Mouse (Mus musculus) left cerebral cortex, postnatal 25 days (tissue): Measurements from ENCODE around the gene Rrp36. TPM values are rescaled to one million over a fixed set of nuclear protein-coding genes. Genes with fewer than 3 reads are reported as not detected.

Experiments
- DNase-seq, 2 experiments: peaks; one replicate each; pipeline ENCODE4 v3.0.0; 2022; ENCODE audit warnings: low spot score in 2 of 2, mixed read lengths in 1 of 2
- intact Hi-C: fragments of 180-260 bp; cut with DNase I; formaldehyde crosslinking; loops from one replicate; pipeline ENCODE4 v1.15.1; 2025
- total RNA-seq, 2 experiments: library from RNA; stranded (reverse); gene quantifications; 2 replicates each; pipeline ENCODE4 v1.2.3; 2021

The Rrp36 gene
- total RNA-seq: 10 to 100 TPM; 17.1 to 18.2 TPM

GRCm38 (mm10) chr17:46673850-46674529 is at the start of gene Rrp36:
Gene Rrp36 (minus strand): TSS chr17:46674352.
- peak; percentile 88 to 95 for DNase-seq
- intact Hi-C loops: no loop called here

GRCm38 (mm10) chr17:46721077-46721476 is 46.9 kb upstream of the Rrp36 start:
- no peak for DNase-seq
- intact Hi-C loops: no loop called here

- DNase-seq: no peak
- intact Hi-C loops: loop anchor here (5.0 kb wide), 1 partner anchor 68 kb away; the partner anchor contains the start of genes Klc4 and Mrpl2
Observed at GRCm38 (mm10) chr17:46714756-46715481, 40.8 kb upstream of the Rrp36 start.

GRCm38 (mm10) chr17:46713849-46714248 is 39.7 kb upstream of the Rrp36 start:
- intact Hi-C loops: loop anchor here (5.0 kb wide), 1 partner anchor 67 kb away; the partner anchor contains the start of genes Klc4 and Mrpl2
- DNase-seq: no peak

GRCm38 (mm10) chr17:46712442-46712841 is 38.3 kb upstream of the Rrp36 start:
- intact Hi-C loops: loop anchor here (5.0 kb wide), 1 partner anchor 65 kb away; the partner anchor contains the start of genes Klc4 and Mrpl2

GRCm38 (mm10) chr17:46711612-46712271 is 37.6 kb upstream of the Rrp36 start:
- peak in 1 of 2 experiments; percentile 35 for DNase-seq
- intact Hi-C loops: loop anchor here (5.0 kb wide), 1 partner anchor 64 kb away; the partner anchor contains the start of genes Klc4 and Mrpl2

More at GRCm38 (mm10) chr17:46712442-46712841, 38.3 kb upstream of the Rrp36 start:
- DNase-seq: no peak

GRCm38 (mm10) chr17:46710959-46711597 is 36.9 kb upstream of the Rrp36 start, which contains the start of gene Pex6:
Gene Pex6 (plus strand): TSS chr17:46711463.
- intact Hi-C loops: loop anchor here (5.0 kb wide), 1 partner anchor 64 kb away; the partner anchor contains the start of genes Klc4 and Mrpl2
- DNase-seq: peak; percentile 91 to 97

- no peak for DNase-seq
- intact Hi-C loops: no loop called here
Observed at GRCm38 (mm10) chr17:46706375-46707089, 32.4 kb upstream of the Rrp36 start.

GRCm38 (mm10) chr17:46704887-46705835 is 31.0 kb upstream of the Rrp36 start, which contains the start of gene Ppp2r5d:
Gene Ppp2r5d (minus strand): TSS chr17:46705111.
- peak; percentile 95 to 99 for DNase-seq
- intact Hi-C loops: loop anchor here (2.0 kb wide), 1 partner anchor 24 kb away; the partner anchor contains the start of gene Klhdc3

- intact Hi-C loops: loop anchor here (2.0 kb wide), 1 partner anchor 23 kb away; the partner anchor contains the start of gene Klhdc3
Observed at GRCm38 (mm10) chr17:46703971-46704886, 30.1 kb upstream of the Rrp36 start.

GRCm38 (mm10) chr17:46702506-46702905 is 28.4 kb upstream of the Rrp36 start:
- DNase-seq: no peak
- intact Hi-C loops: no loop called here

More at GRCm38 (mm10) chr17:46703971-46704886, 30.1 kb upstream of the Rrp36 start:
- DNase-seq: no peak

- no peak for DNase-seq
- intact Hi-C loops: no loop called here
Observed at GRCm38 (mm10) chr17:46702100-46702499, 27.9 kb upstream of the Rrp36 start.

GRCm38 (mm10) chr17:46701489-46701888 is 27.3 kb upstream of the Rrp36 start:
- intact Hi-C loops: no loop called here
- no peak for DNase-seq

GRCm38 (mm10) chr17:46699912-46700311 is 25.8 kb upstream of the Rrp36 start:
- intact Hi-C loops: no loop called here
- DNase-seq: no peak

GRCm38 (mm10) chr17:46699245-46699644 is 25.1 kb upstream of the Rrp36 start:
- no peak for DNase-seq
- intact Hi-C loops: no loop called here

- intact Hi-C loops: no loop called here
- no peak for DNase-seq
Observed at GRCm38 (mm10) chr17:46698515-46698914, 24.4 kb upstream of the Rrp36 start.
